Mouse (Mus musculus): ENCODE data around the gene Bcl2l1.

Bcl2l1 gene

DNA sequence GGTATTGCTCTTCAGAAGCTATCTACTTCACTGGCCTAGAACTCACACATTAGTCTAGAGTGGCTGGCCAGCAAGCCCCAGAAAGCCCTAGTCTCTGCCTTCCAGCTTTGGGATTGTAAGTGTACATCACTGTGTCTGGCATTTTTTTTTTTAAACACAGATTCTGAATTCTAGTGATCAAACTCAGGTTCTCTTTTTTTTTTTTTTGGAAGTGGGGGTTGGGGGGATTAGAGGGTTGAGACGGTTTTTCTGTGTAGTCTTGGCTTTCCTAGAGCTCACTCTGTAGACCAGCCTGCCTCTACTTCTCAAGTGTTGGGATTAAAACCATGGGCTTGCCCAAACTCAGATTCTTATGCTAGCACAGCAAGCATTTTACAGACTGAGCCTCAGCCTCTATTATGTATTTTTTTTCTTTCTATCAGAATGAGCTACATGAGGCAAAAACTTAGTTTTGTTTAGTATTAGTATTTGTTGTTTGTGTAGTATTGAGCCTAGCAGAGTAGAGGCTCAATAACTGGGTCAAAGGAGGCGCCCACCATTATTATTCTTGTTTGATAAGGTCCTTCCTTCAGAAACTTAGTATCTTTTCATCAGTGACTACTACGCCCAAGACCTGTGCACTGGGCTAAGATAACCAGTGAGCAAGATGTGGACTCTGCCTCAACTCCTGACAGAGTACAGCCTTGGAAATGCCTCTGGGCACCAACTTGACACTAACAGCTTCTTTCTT, 6.9 kb downstream of the Bcl2l1 start:
- no peak for DNase-seq (ENCODE audit: low spot score)

DNA sequence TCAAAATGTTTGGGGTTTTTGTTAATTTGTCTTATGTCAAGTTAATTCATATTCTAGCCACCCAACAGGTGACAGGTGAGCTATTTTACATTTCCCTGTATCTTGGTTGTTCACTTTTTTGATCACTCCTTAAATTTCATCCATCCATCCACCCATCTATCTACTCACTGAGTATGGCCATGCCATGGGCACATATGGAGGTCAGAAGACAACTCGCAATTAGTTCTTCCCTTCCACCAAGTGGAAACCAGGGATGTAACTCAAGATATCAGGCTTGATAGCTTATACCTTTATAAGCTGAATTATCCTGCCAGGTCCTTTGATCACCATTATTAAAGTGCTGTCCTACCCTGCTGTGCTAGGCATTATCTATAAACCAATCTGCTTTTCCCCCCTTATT, 7.8 kb downstream of the Bcl2l1 start:
- no peak for DNase-seq (ENCODE audit: low spot score)

- no peak for DNase-seq (ENCODE audit: low spot score)
Measured at GRCm38 (mm10) chr2:152821566-152821965, 10.0 kb downstream of the Bcl2l1 start.

GRCm38 (mm10) chr2:152821023-152821422, 10.5 kb downstream of the Bcl2l1 start:
- peak; percentile 36 for DNase-seq (ENCODE audit: low spot score)

DNA sequence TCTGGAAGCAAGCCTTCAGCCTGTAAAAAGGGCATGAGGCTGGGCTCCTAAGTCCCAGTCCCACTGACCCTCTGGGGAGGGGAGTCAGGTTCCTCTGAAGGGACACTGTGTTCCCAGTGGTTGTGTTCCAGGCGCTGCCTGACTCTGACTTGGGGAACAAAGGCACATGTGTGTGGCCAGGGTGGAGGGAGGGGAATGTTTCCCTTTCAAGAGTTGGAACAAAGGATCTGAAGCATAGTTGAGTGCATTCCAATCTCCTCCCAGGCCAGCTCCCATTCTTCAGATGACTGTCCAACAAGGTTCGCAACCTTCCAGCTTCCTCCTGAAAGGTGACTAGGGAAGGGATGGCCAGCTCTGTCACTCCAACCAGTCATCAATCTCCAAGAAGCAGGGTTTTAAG, 11.2 kb downstream of the Bcl2l1 start:
- DNase-seq (ENCODE audit: low spot score), result peak; percentile 72

DNA sequence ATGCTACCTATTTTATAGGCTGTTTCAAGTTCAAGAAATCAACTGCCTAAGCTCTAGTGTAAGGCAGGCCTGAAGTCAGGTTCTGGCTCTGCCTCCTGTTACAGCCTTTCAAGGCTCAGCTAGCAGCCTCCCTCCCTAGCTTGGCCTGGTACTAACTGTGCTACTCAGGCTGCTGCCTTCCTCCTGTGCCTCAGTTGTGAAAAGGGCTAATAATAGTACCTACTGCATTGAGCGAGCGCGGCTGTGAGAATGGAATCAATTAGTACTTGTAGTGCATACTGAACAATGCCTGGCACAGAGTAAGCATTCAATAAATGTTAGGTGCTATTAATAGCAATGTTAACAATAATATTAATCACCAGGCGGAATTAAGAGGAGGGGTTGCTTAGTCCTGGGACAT, 11.6 kb downstream of the Bcl2l1 start:
- no peak for DNase-seq (ENCODE audit: low spot score)

DNA sequence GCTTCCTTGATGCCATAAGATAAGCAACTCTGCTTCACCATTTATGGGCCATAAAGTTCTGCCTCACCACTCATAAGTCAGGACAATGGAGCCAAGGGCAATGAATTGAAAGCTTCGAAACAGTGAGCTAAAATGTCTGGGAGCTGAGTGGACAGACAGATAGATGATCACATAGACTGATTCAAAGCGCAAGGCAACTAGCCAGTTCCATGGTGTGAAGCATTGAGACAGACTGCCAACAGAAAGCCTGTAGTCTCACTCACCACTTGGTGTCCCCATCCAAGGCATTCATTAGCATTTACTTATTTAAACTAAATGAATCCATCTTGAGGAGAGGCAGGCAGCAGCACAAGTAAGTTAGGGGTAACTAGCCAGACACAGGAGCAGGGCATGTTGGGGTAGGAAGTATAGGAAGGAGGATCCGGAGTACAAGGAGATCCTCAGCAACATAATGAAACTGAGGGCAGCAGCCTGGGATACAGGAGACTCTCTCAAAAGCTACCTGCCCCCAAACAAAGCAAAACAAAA, 12.4 kb downstream of the Bcl2l1 start:
- no peak for DNase-seq (ENCODE audit: low spot score)

GRCm38 (mm10) chr2:152818679-152819078, 12.8 kb downstream of the Bcl2l1 start:
- no peak for DNase-seq (ENCODE audit: low spot score)

DNA sequence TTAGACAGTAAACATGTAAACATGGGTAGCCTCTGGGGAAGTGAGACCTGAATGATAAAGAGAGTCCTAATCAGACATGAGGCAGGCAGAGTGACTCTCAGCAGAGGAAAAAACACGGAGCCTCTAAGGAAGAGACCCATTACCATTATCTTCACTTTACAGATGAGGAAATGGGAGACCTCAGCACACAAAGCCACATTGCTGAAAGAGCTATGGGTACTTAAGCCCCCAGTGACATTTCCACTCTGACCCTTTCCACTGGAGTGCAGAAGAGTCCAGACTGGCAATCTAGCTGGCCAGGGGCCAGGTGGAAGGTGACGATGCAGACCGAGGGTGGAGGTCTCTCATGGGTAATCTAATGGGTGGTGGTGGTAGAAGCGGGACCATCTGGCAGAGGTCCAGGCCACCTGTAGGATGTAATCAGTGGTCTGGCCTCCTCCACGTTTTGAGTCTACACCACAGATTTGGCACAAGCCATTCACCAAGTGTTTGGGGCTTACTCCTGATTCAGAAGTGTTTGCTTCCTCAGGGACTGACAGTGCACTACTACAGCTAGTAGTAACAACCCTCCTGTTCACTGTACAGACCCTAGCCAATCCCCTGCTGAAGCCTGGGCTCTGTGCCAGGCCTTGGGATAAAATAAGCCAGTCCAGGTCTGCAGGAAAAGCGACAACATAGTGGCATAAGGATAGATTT, 13.8 kb downstream of the Bcl2l1 start:
- DNase-seq (ENCODE audit: low spot score), result no peak

DNA sequence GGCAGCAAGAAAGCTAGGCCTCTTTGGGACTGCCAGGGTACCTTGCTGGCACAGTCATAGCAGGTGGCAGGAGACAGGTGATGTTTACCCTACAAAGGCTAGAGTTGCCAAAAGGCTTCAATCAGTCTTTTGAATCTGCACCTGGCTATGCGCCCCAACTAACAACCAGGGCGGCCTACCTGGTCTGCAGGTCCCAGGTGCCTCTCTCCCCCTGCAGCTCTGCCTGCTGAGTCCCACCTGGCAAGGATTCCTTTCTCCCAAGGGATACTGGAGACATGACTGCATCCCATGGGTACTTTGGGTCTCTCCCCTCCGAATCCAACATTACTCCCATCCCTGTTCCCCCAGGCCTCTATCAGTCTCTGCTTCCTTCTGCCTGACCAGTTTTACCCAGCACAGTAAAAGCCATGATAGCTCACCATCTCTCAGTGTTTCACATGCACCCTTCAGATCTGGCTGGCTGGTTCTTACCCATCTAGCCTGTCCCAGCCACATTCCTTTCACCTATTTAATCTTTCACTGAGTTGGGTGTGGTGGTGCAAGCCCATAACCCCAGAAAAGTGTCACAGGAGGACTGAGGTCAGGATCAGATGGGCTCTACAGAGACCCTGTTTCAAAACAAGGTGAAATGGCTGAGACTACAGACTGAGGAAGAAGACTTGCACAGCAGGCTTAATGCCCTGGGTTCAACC, 14.7 kb downstream of the Bcl2l1 start:
- no peak for DNase-seq (ENCODE audit: low spot score)

DNA sequence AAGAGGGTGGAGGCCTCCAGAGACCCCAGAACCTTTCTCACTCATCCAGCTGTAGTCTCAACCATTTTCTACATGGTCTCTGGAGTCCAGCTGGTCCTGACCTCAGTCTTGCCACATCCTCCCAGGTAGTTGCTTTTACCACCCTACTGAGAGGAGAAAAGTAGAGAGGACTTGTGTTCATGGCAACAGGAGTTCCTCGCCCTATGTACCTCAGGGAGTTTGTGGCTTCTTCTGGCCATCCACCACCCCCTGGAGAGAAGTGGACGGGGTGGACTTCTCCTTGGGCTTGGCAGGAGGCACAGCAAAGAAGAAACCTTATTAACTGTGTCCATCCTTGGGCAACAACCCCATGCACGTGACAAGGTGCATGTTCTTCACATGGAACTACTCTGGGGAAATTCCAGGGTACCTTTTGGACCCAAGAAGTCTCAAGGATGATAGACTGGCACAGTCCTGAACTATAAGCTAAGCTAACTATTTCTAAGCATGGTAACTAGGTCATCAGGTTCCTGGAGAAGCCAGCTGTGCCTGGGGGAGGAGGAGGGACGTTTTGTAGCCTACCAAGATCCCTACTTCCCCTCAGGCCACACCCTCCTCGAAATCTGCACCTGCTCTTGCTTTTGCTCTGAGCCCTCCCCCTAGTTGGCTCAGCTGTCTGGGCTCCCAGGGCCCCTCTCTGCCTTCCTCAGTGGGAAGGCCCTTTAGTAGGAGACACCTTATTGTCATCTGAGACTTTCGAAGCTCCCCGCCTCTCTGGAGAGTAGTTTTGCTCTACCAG, 15.5 kb downstream of the Bcl2l1 start:
- no peak for DNase-seq (ENCODE audit: low spot score)

- DNase-seq (ENCODE audit: low spot score), result no peak
Measured at GRCm38 (mm10) chr2:152814213-152814874, 17.2 kb downstream of the Bcl2l1 start.

DNA sequence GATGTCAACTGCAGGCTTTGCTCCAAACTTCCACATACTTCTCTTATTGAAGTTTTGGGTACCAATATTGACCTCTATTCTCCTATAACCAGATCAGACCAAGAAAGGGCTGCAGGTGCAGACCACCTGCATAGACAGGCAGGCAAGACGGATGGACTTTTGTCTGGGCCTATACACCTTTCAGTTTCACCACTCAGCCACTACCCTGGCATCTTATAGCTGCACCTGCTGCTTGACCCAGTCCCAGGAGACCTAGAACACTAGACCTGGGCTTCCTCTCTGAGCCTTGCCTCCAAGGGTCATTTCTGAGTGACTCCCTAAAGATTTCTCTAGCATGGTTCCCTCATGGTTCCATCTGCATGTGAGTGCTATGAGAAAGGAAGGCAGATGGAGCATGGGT, 18.3 kb downstream of the Bcl2l1 start:
- no peak for DNase-seq (ENCODE audit: low spot score)

GRCm38 (mm10) chr2:152811336-152812165, 20.0 kb downstream of the Bcl2l1 start:
- DNase-seq (ENCODE audit: low spot score), result no peak

GRCm38 (mm10) chr2:152810158-152810941, 21.2 kb downstream of the Bcl2l1 start:
- DNase-seq (ENCODE audit: low spot score), result no peak

DNA sequence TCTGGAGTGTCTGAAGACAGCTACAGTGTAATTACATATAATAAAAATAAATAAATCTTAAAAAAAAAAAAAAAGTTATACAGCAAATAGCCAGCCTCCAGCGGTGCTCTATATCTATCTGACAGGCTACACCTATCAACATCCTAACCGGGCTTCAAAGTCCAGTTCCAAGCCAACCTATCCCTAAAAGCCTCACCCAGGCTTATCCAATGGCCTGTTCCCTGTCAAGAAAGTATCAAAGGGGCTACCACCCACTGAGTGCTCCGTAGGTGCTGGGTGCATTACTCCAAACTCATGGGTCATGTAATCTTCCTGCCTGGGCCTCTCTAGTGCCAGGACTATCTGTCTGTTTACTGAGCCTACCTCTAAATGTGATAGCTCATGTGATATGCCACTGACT, 23.4 kb downstream of the Bcl2l1 start:
- DNase-seq (ENCODE audit: low spot score), result no peak

DNA sequence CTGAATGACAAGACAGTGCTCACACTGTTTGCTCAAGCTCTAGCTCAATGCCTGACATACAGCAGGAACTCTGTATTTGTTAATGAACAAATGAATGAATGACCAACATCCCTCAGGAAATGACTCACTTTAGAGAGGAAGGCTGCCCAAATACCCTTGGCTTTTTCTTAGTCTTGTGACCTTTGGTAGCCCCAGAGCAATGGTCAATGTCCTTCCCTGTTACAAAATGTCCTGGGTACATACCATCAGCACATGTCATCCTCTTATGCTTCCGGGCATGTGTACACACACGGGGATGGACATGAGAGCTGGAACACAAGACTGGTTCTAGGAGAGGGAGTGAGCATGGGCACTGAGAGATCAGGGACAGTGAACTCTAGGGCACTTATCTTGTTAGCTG, 25.5 kb downstream of the Bcl2l1 start:
- no peak for DNase-seq (ENCODE audit: low spot score)

- no peak for DNase-seq (ENCODE audit: low spot score)
Measured at GRCm38 (mm10) chr2:152805111-152805490, 26.4 kb downstream of the Bcl2l1 start.

DNA sequence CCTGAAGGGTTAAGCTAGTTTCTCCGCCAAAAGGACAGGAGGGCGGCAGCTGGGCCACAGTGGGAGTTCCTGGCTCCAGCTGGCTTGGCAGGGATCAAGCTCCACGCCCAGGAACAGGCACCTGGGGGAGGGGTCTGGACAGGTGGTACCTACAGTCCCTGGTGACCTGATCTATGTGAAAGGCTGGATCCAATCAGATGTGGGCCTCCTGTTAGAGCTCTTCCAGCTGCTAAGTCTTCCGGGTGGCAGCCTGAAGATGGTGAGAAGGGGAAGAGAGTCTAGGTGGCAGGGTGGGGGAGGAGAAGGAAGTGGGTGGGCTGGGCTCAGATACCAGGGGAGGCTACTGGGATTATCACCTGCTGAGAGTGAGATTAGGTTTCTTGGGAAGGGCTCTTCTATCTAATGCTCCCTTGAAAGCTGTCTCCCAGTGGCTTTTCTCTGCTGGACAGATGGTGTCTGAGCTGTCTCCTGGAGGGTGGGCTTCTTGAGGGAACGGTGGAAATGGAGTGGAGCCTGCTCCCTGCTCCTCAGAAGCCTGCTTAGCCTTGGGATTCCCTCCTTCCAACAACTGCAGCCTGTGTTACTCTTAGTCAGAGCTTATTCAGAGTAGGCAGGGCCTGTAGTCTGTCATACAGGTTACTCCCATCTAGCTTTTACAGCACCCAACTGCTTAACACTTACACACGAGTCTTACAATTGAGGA, 27.0 kb downstream of the Bcl2l1 start:
- no peak for DNase-seq (ENCODE audit: low spot score)
